Mouse (Mus musculus) liver, embryonic 13.5 days (tissue): ENCODE measurements at regions not wholly inside any gene's neighbourhood (a gene's known extent, or its start where the extent isn't known, plus 50 kb on each side); places are given as distances from the start of the nearest gene placed in this dataset.

Experiments
- ATAC-seq: fragments of 200-750 bp; cut with Nextera tagmentation; 2 replicates; pipeline ENCODE4 v1.8.0; 2017; ENCODE audit warnings: low read depth, mild to moderate bottlenecking, moderate number of reproducible peaks, moderate library complexity
- DNase-seq: peaks from one replicate; pipeline ENCODE4 v3.0.0; 2022
- H3K27ac ChIP-seq: fragments of 300-500 bp; sonication (generic); 2 replicates; pipeline ENCODE4 v1.5.1; 2015; ENCODE audit warnings: moderate library complexity, mild to moderate bottlenecking, inconsistent platforms
- H3K27me3 ChIP-seq: fragments of 300-500 bp; sonication (generic); 2 replicates; pipeline ENCODE4 v1.6.1; 2015; ENCODE audit warnings: mild to moderate bottlenecking, inconsistent platforms
- H3K36me3 ChIP-seq: fragments of 300-500 bp; sonication (generic); 2 replicates; pipeline ENCODE4 v1.6.1; 2015; ENCODE audit warnings: mild to moderate bottlenecking, inconsistent platforms
- H3K4me1 ChIP-seq: fragments of 300-500 bp; sonication (generic); replicated peaks from 2 replicates; pipeline ENCODE4 v1.6.1; 2015; ENCODE audit warnings: inconsistent platforms
- H3K4me2 ChIP-seq: fragments of 300-500 bp; sonication (generic); 2 replicates; pipeline ENCODE4 v1.6.1; 2015; ENCODE audit warnings: inconsistent platforms, mild to moderate bottlenecking, moderate library complexity
- H3K4me3 ChIP-seq: fragments of 300-500 bp; sonication (generic); replicated peaks from 2 replicates; pipeline ENCODE4 v1.5.1; 2015; ENCODE audit warnings: mild to moderate bottlenecking, inconsistent platforms
- H3K9ac ChIP-seq: fragments of 300-500 bp; sonication (generic); 2 replicates; pipeline ENCODE4 v1.6.1; 2015; ENCODE audit warnings: mild to moderate bottlenecking, inconsistent platforms
- H3K9me3 ChIP-seq: fragments of 300-500 bp; sonication (generic); replicated peaks from 2 replicates; pipeline ENCODE4 v1.6.1; 2016; ENCODE audit warnings: inconsistent platforms
- WGBS: fragments of 180-500 bp; shearing (Covaris S2); methylation state at CpG from one replicate; pipeline ENCODE4 v1.1.7; 2015; ENCODE audit not compliant: insufficient replicate concordance; 5-methylcytosine and 5-hydroxymethylcytosine counted together

DNA sequence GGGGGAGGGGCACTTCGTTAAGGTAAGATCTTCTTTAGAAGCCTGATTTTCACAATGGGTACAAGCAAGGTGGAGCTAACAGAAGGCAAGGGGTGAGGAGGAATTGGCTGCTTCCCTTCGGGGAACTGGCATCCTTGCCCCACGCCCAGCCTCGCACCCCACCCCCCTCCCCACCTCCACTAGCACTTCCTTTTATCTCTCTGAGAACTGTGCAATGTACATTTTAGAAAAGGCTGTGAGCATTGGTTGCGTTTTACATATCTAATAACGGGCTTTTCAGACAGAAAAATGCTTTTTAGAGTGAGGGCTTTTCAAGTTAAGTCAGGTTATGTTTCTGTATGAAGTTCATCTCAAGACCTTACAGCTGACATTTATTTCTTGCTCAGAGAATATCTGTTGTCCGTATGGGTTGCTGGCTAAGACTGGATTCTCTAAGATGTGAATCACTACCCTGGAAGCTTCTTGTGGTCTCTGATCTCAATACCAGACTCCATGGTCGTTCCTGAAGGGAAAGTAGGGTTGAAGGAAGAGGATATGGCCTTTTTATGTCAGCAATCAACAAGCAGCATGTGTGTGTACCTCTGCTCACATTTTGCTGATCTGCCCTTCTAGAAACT lies 199.1 kb downstream of the Klf6 start:
- H3K9ac ChIP-seq: no peak overlapping the region
- DNase-seq (no peak), ATAC-seq (no peak)
- H3K4me1 ChIP-seq: peaks cover 3% of the 10 kb centered on the region; the same call in 1 of the 2 replicates
- no peaks in the 10 kb centered on the region for H3K36me3 ChIP-seq
- no peak overlapping the region for H3K27ac ChIP-seq
- no peak overlapping the region for H3K4me3 ChIP-seq
- no peak overlapping the region for H3K4me2 ChIP-seq
- no peaks in the 10 kb centered on the region for H3K9me3 ChIP-seq
- no peaks in the 10 kb centered on the region for H3K27me3 ChIP-seq
- 25% methylated on average over 8 of the region's 8 CpGs for WGBS

DNA sequence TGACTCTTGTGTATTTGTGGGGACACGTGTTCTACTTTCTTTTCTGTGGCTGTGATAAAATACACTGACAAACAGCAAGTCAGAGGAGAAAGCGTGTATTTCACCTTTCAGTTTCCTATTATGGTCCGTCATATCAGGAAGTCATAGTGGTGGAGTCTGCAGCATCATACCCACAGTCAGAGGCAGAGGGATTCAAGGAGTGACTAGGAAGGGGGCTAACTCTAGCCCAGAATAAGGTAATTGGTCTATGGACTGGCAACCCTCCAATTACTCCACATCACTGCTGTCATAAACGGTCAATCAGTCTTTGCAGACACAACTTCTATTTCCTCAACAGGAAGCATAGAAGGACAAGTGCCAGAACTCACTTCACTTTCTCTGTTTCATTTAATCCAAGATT lies 201.0 kb downstream of the Klf6 start:
- 43% methylated on average over 4 of the region's 4 CpGs for WGBS

DNA sequence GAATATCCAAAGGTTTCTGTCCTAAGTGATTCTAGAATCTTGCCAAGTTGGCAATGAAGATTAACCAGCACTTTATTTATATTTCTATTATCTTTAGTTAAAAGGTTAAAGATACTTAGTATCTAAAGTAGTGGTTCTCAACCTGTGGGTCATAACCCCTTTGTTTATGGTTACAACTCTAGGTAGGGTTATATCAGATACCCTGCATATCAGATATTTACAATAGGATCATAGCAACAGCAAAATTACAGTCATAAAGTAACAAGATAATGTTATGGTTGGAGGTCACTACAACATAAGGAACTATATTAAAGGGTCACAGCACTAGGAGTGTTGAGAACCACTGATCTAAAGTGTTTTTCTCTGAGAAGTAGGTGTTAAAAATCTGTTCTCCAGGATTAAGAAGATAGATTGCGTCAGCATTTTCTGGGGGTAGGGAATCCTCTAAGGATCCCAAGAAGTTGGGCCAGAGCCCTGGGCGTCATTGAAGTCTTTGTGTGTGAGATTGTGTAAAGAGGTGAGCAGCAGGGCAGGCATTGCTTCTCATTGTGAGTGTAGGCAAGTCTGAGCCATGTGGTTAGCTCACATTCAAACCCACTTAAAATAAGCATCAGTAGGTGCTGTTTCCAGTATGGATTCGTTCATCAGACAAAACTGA lies 201.6 kb downstream of the Klf6 start:
- Histone ChIP-seq H3K4me3 (no peak overlapping the region), H3K4me1 (peaks cover 3% of the 10 kb centered on the region; the same call in 1 of the 2 replicates), H3K27me3 (no peaks in the 10 kb centered on the region), H3K9me3 (no peaks in the 10 kb centered on the region), H3K9ac (no peak overlapping the region), H3K27ac (no peak overlapping the region), H3K4me2 (no peak overlapping the region), H3K36me3 (no peaks in the 10 kb centered on the region)
- DNase-seq (no peak), ATAC-seq (no peak)
- 52% methylated on average over 3 of the region's 3 CpGs for WGBS

More for the DNA sequence above, 201.0 kb downstream of the Klf6 start:
- Histone ChIP-seq H3K4me2 (no peak overlapping the region), H3K27ac (no peak overlapping the region), H3K4me3 (no peak overlapping the region), H3K9ac (no peak overlapping the region), H3K36me3 (no peaks in the 10 kb centered on the region), H3K27me3 (no peaks in the 10 kb centered on the region), H3K9me3 (no peaks in the 10 kb centered on the region), H3K4me1 (peaks cover 3% of the 10 kb centered on the region; the same call in 1 of the 2 replicates)
- no peak for DNase-seq
- no peak for ATAC-seq

DNA sequence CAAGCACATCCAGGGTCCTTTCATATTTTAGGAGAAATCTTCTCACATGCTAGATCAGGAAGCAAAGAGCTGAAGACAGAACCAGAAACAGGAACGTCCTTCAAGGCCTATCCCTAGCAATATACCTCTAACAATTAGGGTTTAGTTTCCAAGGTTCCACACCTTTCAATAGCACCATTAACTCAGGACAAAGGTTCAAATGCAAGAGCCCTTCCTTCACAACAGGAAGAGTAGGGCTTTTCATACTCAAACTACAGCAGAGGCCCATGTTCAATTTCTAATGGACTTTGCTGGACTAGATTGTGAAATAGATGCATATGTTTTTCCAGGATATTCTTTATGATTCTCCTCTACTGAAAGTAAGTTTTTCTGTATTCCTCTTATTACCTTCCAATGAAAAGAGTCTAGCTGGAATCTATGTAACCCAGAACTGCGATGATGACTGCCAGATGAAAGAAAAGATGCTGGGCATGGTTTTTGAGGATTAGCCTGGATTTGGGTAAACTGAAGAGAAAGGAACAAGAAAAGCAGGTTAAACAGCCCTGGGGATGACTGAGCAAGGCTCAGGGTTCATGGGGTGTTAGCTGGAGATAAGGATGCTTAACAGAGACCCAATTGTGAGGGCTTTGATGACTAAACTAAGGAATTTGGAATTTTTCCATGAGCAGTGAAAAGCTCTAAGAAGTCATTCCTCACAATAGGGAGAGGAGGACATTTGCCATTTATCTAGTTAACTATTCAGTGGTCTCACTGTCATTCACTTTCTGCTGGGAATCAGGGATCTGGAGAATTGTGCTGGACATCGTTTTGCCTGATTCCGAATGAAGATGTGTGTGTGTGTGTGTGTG lies 215.9 kb downstream of the Klf6 start:
- DNase-seq: no peak
- Histone ChIP-seq H3K4me1 (no peaks in the 10 kb centered on the region), H3K4me2 (no peak overlapping the region), H3K4me3 (no peak overlapping the region), H3K27me3 (no peaks in the 10 kb centered on the region), H3K9ac (no peak overlapping the region), H3K36me3 (no peaks in the 10 kb centered on the region), H3K27ac (no peak overlapping the region), H3K9me3 (no peaks in the 10 kb centered on the region)
- WGBS: 57% methylated on average over 4 of the region's 4 CpGs
- ATAC-seq: no peak

DNA sequence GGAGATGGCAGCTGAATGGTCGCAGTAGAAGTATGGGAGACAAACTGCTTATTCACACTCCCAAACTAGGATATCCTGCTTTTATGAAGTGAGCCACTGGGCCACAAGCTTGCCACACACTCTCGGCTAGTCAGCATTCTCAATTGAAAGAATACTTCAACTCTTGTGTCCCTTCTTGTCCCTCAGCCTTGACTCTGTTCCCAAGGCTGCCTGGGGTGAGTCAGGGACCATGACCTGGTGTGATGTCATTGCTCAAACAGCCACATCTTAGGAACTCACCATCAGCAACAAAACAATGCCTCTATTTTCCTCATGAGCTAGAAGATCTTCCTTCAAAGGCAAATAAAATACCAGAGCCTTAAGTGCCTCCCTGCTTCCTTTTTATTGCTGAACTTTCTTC lies 224.6 kb downstream of the Klf6 start:
- DNase-seq (no peak), ATAC-seq (no peak)
- H3K27me3 ChIP-seq: no peaks in the 10 kb centered on the region
- H3K4me1 ChIP-seq: no peaks in the 10 kb centered on the region
- H3K36me3 ChIP-seq: no peaks in the 10 kb centered on the region
- H3K4me3 ChIP-seq: no peak overlapping the region
- 40% methylated on average over 2 of the region's 2 CpGs for WGBS
- no peak overlapping the region for H3K4me2 ChIP-seq
- H3K9me3 ChIP-seq: no peaks in the 10 kb centered on the region
- no peak overlapping the region for H3K9ac ChIP-seq
- no peak overlapping the region for H3K27ac ChIP-seq

DNA sequence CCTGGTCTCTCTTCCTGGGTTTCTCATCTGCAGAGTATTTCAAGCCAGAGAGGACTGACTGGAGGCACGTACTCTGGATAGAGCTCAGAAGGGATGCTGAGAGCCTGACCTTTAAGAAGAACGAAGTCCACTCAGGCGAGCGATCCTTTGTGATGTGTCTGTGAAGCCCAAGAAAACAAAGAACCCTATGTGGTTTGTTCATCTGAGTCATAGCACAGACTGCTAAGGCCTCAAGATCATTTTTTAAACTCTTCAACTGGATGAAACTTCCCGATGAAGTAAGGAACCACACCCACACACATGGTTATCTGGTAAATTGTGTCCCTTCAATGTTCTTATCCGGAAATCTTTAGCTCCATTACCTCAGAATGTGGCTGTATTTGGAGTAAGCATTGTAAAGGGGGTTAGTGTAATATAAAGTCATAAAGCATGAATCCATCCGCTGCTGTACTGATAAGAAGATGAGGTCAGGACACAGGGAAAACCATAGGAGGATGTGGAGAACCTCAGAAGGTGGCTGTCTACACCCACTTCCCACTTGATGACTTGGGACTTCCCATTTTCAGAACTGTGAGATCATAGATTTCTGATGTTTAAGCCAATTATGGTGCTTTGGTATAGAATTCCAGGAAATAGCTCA lies 247.9 kb downstream of the Klf6 start:
- WGBS: 50% methylated on average over 7 of the region's 7 CpGs
- ATAC-seq (no peak), DNase-seq (no peak)
- H3K9ac ChIP-seq: no peak overlapping the region
- H3K4me3 ChIP-seq: no peak overlapping the region
- no peaks in the 10 kb centered on the region for H3K9me3 ChIP-seq
- no peaks in the 10 kb centered on the region for H3K36me3 ChIP-seq
- no peaks in the 10 kb centered on the region for H3K27me3 ChIP-seq
- H3K4me2 ChIP-seq: no peak overlapping the region
- H3K27ac ChIP-seq: no peak overlapping the region
- no peaks in the 10 kb centered on the region for H3K4me1 ChIP-seq

DNA sequence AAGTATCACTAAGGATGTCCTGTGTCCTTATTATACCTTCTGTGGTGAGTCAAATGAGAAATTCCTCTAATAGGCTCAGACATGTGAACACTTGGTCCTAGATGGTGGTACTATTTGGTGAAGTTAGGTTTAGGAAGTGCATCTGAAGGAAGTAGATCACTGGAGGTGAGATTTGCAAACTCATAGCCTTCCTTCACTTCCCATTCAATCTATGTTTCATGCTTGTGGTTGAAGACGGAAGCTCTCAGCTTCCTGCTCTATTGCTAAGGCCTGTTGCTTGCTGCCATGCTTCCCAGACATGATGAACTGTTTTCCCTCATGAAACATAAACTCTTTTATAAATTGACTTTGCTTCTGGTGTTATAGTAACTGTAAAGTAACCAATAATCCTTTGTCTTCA lies 258.4 kb downstream of the Klf6 start:
- H3K9ac ChIP-seq: no peak overlapping the region
- H3K36me3 ChIP-seq: no peaks in the 10 kb centered on the region
- H3K9me3 ChIP-seq: no peaks in the 10 kb centered on the region
- H3K27me3 ChIP-seq: no peaks in the 10 kb centered on the region
- H3K27ac ChIP-seq: no peak overlapping the region
- DNase-seq (no peak), ATAC-seq (no peak)
- 29% methylated on average over 1 of the region's 1 CpGs for WGBS
- no peak overlapping the region for H3K4me3 ChIP-seq
- no peak overlapping the region for H3K4me2 ChIP-seq
- no peaks in the 10 kb centered on the region for H3K4me1 ChIP-seq

DNA sequence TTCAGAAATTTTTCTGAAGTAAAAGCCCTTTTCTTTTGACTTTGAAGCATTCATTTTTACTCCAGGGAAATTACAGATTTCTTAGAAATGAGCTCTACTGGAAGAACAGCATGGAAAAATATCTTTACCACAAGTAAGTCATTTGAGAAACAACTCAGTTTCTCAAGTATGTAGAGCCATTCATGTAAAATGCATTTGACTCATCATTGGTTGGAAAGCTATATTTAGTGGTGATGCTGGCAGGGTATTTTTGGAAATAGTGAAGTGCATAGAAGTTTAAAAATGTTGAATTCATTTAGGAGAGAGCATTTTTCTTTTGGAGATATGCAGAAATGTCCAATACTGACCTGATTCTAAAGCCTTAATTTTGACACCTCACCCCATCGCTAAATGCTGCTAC lies 266.0 kb downstream of the Klf6 start:
- no peak for ATAC-seq
- Histone ChIP-seq H3K36me3 (no peaks in the 10 kb centered on the region), H3K4me2 (no peak overlapping the region), H3K9me3 (no peaks in the 10 kb centered on the region), H3K27ac (no peak overlapping the region), H3K9ac (no peak overlapping the region), H3K27me3 (no peaks in the 10 kb centered on the region), H3K4me1 (no peaks in the 10 kb centered on the region), H3K4me3 (no peak overlapping the region)
- 55% methylated on average over 1 of the region's 1 CpGs for WGBS
- DNase-seq: no peak

DNA sequence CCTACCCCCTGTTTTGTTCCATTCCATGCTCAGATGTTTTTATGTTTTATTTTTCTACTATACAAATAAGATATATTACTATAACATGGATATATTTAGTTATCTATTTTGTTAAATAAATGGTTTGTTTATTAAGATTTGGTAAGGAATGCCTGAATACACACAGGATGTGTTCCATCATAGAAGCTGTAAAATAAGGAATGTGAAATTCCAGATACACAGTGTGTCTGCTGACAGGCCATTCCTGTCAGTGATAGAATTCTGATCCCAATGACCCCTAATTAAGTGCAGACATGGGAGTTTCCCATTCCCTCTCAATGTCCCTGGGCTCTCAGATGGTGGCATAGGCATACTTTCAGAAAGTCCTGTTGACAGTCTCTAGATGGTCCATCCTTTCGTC lies 267.6 kb downstream of the Klf6 start:
- H3K9me3 ChIP-seq: no peaks in the 10 kb centered on the region
- no peak overlapping the region for H3K4me3 ChIP-seq
- ATAC-seq (no peak), DNase-seq (no peak)
- H3K4me2 ChIP-seq: no peak overlapping the region
- no peaks in the 10 kb centered on the region for H3K36me3 ChIP-seq
- WGBS: 61% methylated on average over 1 of the region's 1 CpGs
- no peak overlapping the region for H3K9ac ChIP-seq
- H3K4me1 ChIP-seq: no peaks in the 10 kb centered on the region
- no peak overlapping the region for H3K27ac ChIP-seq
- no peaks in the 10 kb centered on the region for H3K27me3 ChIP-seq

DNA sequence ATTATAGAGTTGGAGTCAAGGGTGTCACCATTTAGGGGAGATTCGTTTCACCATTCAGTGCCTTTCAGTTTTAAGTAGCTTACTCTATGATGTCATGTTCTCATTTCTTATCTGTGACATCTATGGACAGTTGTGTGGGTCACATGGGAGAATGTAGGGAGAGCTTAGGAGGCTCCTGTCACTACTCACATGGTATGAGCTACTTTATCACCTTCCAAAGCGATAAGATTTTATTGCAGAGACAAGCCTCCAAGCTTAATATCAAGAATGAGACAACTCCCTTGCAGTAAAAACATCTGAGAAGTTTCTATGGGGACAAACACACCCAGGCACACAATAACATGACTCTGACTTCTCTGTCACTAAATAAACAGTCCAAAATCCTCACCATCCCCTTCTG lies 270.1 kb downstream of the Klf6 start:
- Histone ChIP-seq H3K36me3 (no peaks in the 10 kb centered on the region), H3K9me3 (no peaks in the 10 kb centered on the region), H3K4me2 (no peak overlapping the region), H3K4me3 (no peak overlapping the region), H3K4me1 (no peaks in the 10 kb centered on the region), H3K27ac (no peak overlapping the region), H3K9ac (no peak overlapping the region), H3K27me3 (no peaks in the 10 kb centered on the region)
- DNase-seq (no peak), ATAC-seq (no peak)
- WGBS: 52% methylated on average over 2 of the region's 2 CpGs

DNA sequence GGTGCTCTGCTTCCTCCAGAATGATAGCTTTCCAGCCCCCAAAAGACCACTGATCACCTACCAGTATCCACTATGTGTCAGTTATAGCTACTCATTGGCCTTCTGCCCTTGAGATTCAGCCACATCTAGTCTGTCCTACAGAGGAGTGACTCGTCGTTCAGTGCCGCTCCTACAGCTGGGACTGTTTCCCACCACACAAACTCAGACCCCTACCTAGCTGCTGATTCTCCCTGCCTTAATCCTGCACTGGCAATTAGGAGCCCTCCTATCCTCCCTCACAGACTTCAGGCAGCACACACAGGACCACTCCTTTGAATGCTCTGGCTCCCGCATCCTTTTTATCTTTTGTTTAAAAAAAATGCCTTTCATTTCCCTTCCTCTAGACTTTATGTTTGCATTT lies 275.9 kb downstream of the Klf6 start:
- H3K9ac ChIP-seq: no peak overlapping the region
- no peaks in the 10 kb centered on the region for H3K4me1 ChIP-seq
- no peak overlapping the region for H3K4me2 ChIP-seq
- H3K27me3 ChIP-seq: no peaks in the 10 kb centered on the region
- no peak overlapping the region for H3K27ac ChIP-seq
- no peak for DNase-seq
- no peak for ATAC-seq
- WGBS: 36% methylated on average over 4 of the region's 4 CpGs
- no peak overlapping the region for H3K4me3 ChIP-seq
- no peaks in the 10 kb centered on the region for H3K9me3 ChIP-seq
- H3K36me3 ChIP-seq: no peaks in the 10 kb centered on the region
